In genomic region chr11:46056770-46057411, GRCm38 (mm10) we compare ENCODE assay signal across 8 mouse cellular contexts. TPM values are rescaled to one million over a fixed set of nuclear protein-coding genes. Genes with fewer than 3 reads are reported as not detected.
DNase-seq lines count a peak whose midpoint lies in the region; ATAC-seq and TF ChIP-seq lines count a peak whose summit lies in the region.

No protein-coding gene starts in this region.

- no peaks in the 10 kb centered on the region for H3K36me3 ChIP-seq in kidney, embryonic 16.5 days (ENCODE audit: insufficient read depth, low read length)
- H3K36me3 ChIP-seq in forebrain, postnatal 0 days (ENCODE audit: insufficient read depth) = peaks cover 4% of the 10 kb centered on the region; the same call in 1 of the 2 replicates
- H3K36me3 ChIP-seq in hindbrain, postnatal 0 days (ENCODE audit: insufficient read depth, low read length) = no peaks in the 10 kb centered on the region
- H3K36me3 ChIP-seq in midbrain, embryonic 11.5 days (ENCODE audit: control insufficient read depth, insufficient read depth, low read length) = no peaks in the 10 kb centered on the region

- no peaks in the 10 kb centered on the region for H3K9me3 ChIP-seq in kidney, embryonic 16.5 days (ENCODE audit: low read length)
- H3K9me3 ChIP-seq in forebrain, postnatal 0 days (ENCODE audit: low read length) = no peaks in the 10 kb centered on the region
- no peaks in the 10 kb centered on the region for H3K9me3 ChIP-seq in hindbrain, postnatal 0 days (ENCODE audit: low read length)
- H3K9me3 ChIP-seq in midbrain, embryonic 11.5 days (ENCODE audit: control insufficient read depth, low read length) = no peaks in the 10 kb centered on the region

- TF ChIP-seq CTCF in forebrain, postnatal 0 days (IDR thresholded peaks at IDR 0.05; ENCODE audit: low read depth) = no peak
- no peak for TF ChIP-seq CTCF in hindbrain, postnatal 0 days (IDR thresholded peaks at IDR 0.05; ENCODE audit: low read depth)

- no peak for DNase-seq in kidney, adult 18-20 months
- peak; percentile 47 for DNase-seq in R1 (ENCODE audit: low read depth, low spot score)
- peak; percentile 49 for DNase-seq in forebrain, postnatal 0 days
- DNase-seq in hindbrain, postnatal 0 days (ENCODE audit: low spot score) = peak; percentile 51
- DNase-seq in midbrain, embryonic 11.5 days (ENCODE audit: low spot score, missing footprints) = peak; percentile 91
- DNase-seq in ovary, postnatal 10 days (ENCODE audit: low spot score) = no peak

- peak; percentile 7; the same call in 1 of the 2 replicates for ATAC-seq in kidney, embryonic 16.5 days (ENCODE audit: low FRiP score, low TSS enrichment)
- peak; percentile 23; the same call in 1 of the 2 replicates for ATAC-seq in forebrain, postnatal 0 days
- ATAC-seq in hindbrain, postnatal 0 days = no peak
- no peak; the same call in 1 of the 2 replicates for ATAC-seq in midbrain, embryonic 11.5 days (ENCODE audit: low FRiP score)
- no peak for ATAC-seq in monocyte, adult 5-6 weeks (replicated peaks; ENCODE audit: insufficient number of reproducible peaks, low FRiP score, low TSS enrichment, poor library complexity, severe bottlenecking)

- H3K9ac ChIP-seq in kidney, embryonic 16.5 days (replicated peaks; ENCODE audit: low read length) = peak overlapping the region; percentile 83
- peak overlapping the region; percentile 90 for H3K9ac ChIP-seq in forebrain, postnatal 0 days
- peak overlapping the region; percentile 76 for H3K9ac ChIP-seq in hindbrain, postnatal 0 days (replicated peaks; ENCODE audit: low read length)
- peak overlapping the region; percentile 80 for H3K9ac ChIP-seq in midbrain, embryonic 11.5 days (ENCODE audit: low read length)

- H3K27me3 ChIP-seq in kidney, embryonic 16.5 days (ENCODE audit: insufficient read depth, low read length) = no peaks in the 10 kb centered on the region
- H3K27me3 ChIP-seq in forebrain, postnatal 0 days (ENCODE audit: insufficient read depth, low read length) = no peaks in the 10 kb centered on the region
- H3K27me3 ChIP-seq in hindbrain, postnatal 0 days (ENCODE audit: insufficient read depth, low read length) = no peaks in the 10 kb centered on the region
- H3K27me3 ChIP-seq in midbrain, embryonic 11.5 days (ENCODE audit: control insufficient read depth, insufficient read depth, low read length) = peaks cover 2% of the 10 kb centered on the region; the same call in 1 of the 2 replicates

- H3K4me3 ChIP-seq in kidney, embryonic 16.5 days (ENCODE audit: low read length) = peak overlapping the region; percentile 74
- H3K4me3 ChIP-seq in forebrain, postnatal 0 days (ENCODE audit: low read depth, low read length) = peak overlapping the region; percentile 71
- peak overlapping the region; percentile 68 for H3K4me3 ChIP-seq in hindbrain, postnatal 0 days (ENCODE audit: low read length)
- H3K4me3 ChIP-seq in midbrain, embryonic 11.5 days (ENCODE audit: low read depth, low read length) = peak overlapping the region; percentile 47

- peak overlapping the region; percentile 72 for H3K4me2 ChIP-seq in kidney, embryonic 16.5 days (replicated peaks; ENCODE audit: low read depth, low read length)
- H3K4me2 ChIP-seq in forebrain, postnatal 0 days (ENCODE audit: low read depth) = peak overlapping the region; percentile 79
- H3K4me2 ChIP-seq in hindbrain, postnatal 0 days (ENCODE audit: low read depth, low read length) = peak overlapping the region; percentile 74
- H3K4me2 ChIP-seq in midbrain, embryonic 11.5 days = peak overlapping the region; percentile 67

- H3K27ac ChIP-seq in kidney, embryonic 16.5 days (ENCODE audit: low read length) = peak overlapping the region; percentile 94
- peak overlapping the region; percentile 88 for H3K27ac ChIP-seq in forebrain, postnatal 0 days (ENCODE audit: low read depth, low read length)
- H3K27ac ChIP-seq in hindbrain, postnatal 0 days = peak overlapping the region; percentile 91
- H3K27ac ChIP-seq in midbrain, embryonic 11.5 days (ENCODE audit: low read depth, low read length) = peak overlapping the region; percentile 73

- peaks cover 33% of the 10 kb centered on the region for H3K4me1 ChIP-seq in kidney, embryonic 16.5 days (ENCODE audit: insufficient read depth, low read length)
- peaks cover 6% of the 10 kb centered on the region; the same call in 1 of the 2 replicates for H3K4me1 ChIP-seq in forebrain, postnatal 0 days (ENCODE audit: insufficient read depth)
- no peaks in the 10 kb centered on the region for H3K4me1 ChIP-seq in hindbrain, postnatal 0 days (ENCODE audit: insufficient read depth, low read length)
- H3K4me1 ChIP-seq in midbrain, embryonic 11.5 days (ENCODE audit: control insufficient read depth, insufficient read depth, low read length) = peaks cover 4% of the 10 kb centered on the region; the same call in 1 of the 2 replicates

- WGBS in kidney, embryonic 16.5 days = 1% methylated on average over 25 of the region's 25 CpGs
- 4% methylated on average over 25 of the region's 25 CpGs for WGBS in forebrain, postnatal 0 days
- WGBS in hindbrain, postnatal 0 days = 3% methylated on average over 25 of the region's 25 CpGs
- 3% methylated on average over 25 of the region's 25 CpGs for WGBS in midbrain, embryonic 11.5 days

RNA-seq across cellular contexts. Expression of gene Adam19, which starts 1.1 kb away (rescaled TPM):
- 16.5 and 18.0 TPM in 2 replicates for polyA plus RNA-seq in kidney, embryonic 16.5 days (2015; fragmentation: Nextera tagmentation; extraction: Ambion mirVana)
- total RNA-seq in forebrain, postnatal 0 days (2014; rRNA removed) = 16.2 and 19.8 TPM in 2 replicates
- polyA plus RNA-seq in forebrain, postnatal 0 days (2015; fragmentation: Nextera tagmentation; extraction: Ambion mirVana) = 3.5 and 5.0 TPM in 2 replicates
- total RNA-seq in hindbrain, postnatal 0 days (2014; rRNA removed) = 18.5 and 19.1 TPM in 2 replicates
- polyA plus RNA-seq in hindbrain, postnatal 0 days (2015; fragmentation: Nextera tagmentation; extraction: Ambion mirVana) = 5.6 and 5.8 TPM in 2 replicates
- polyA plus RNA-seq in midbrain, embryonic 11.5 days (2014; fragmentation: Nextera tagmentation; extraction: Ambion mirVana) = 6.1 and 6.6 TPM in 2 replicates
- 7.8 to 13.7 TPM (median 10.7 TPM) in 3 replicates for total RNA-seq in monocyte, adult 5-6 weeks (2017)

RNA-seq across cellular contexts. Expression of gene Gm12166, which starts 4.8 kb away (rescaled TPM):
- 3.4 and 11.5 TPM in 2 replicates for polyA plus RNA-seq in kidney, embryonic 16.5 days (2015; fragmentation: Nextera tagmentation; extraction: Ambion mirVana)
- total RNA-seq in forebrain, postnatal 0 days (2014; rRNA removed) = 9.2 and 15.1 TPM in 2 replicates
- polyA plus RNA-seq in forebrain, postnatal 0 days (2015; fragmentation: Nextera tagmentation; extraction: Ambion mirVana) = 6.6 and 7.4 TPM in 2 replicates
- total RNA-seq in hindbrain, postnatal 0 days (2014; rRNA removed) = 6.5 and 10.6 TPM in 2 replicates
- 8.2 and 8.3 TPM in 2 replicates for polyA plus RNA-seq in hindbrain, postnatal 0 days (2015; fragmentation: Nextera tagmentation; extraction: Ambion mirVana)
- polyA plus RNA-seq in midbrain, embryonic 11.5 days (2014; fragmentation: Nextera tagmentation; extraction: Ambion mirVana) = 1.4 and 2.5 TPM in 2 replicates
- 7.1 to 33.7 TPM (median 17.4 TPM) in 3 replicates for total RNA-seq in monocyte, adult 5-6 weeks (2017)

Comparison
In these comparisons a context has a peak if more than half of its experiments do, and no peak if none do; other contexts are left out.
1. ATAC-seq: peak in kidney, embryonic 16.5 days (single experiment) and forebrain, postnatal 0 days (single experiment); none in hindbrain, postnatal 0 days (single experiment), midbrain, embryonic 11.5 days (single experiment) and monocyte, adult 5-6 weeks (single experiment).
2. DNase-seq: peak in R1 (single experiment), forebrain, postnatal 0 days (single experiment), hindbrain, postnatal 0 days (single experiment) and midbrain, embryonic 11.5 days (single experiment); none in kidney, adult 18-20 months (single experiment) and ovary, postnatal 10 days (single experiment).
3. Peak in every context shown above with its lines, with median percentiles within 50 percentile points of each other: H3K27ac ChIP-seq, H3K4me2 ChIP-seq, H3K4me3 ChIP-seq and H3K9ac ChIP-seq.